Comparison of ENCODE assay signal across 26 mouse cellular contexts in genomic region chr15:77382271-77382850, GRCm38 (mm10). TPM values are rescaled to one million over a fixed set of nuclear protein-coding genes. Genes with fewer than 3 reads are reported as not detected.
DNase-seq lines count a peak whose midpoint lies in the region; ATAC-seq and TF ChIP-seq lines count a peak whose summit lies in the region.
"Had no signal": no experiment of that assay in that cellular context is flagged by ENCODE, and none has a peak within 500 bp of the region (broad histone marks: within the 10 kb centered on the region; RNA-seq: fewer than 3 reads in every experiment).

No protein-coding gene starts in this region.

- no peak overlapping the region for H3K4me3 ChIP-seq in intestine, embryonic 15.5 days (replicated peaks)
- H3K4me3 ChIP-seq in liver, embryonic 14.5 days (ENCODE audit: insufficient read depth in 1 of 2, low read depth in 2 of 2, low read length in 2 of 2): no peak overlapping the region
- no peak overlapping the region for H3K4me3 ChIP-seq in stomach, postnatal 0 days (ENCODE audit: low read depth, low read length)
- no peak overlapping the region for H3K4me3 ChIP-seq in gastrocnemius, adult 2 months
- H3K4me3 ChIP-seq: heart, adult 2 months; heart, embryonic 15.5 days; megakaryocyte, embryonic 14.5 days; myocyte had no signal

- no peak overlapping the region for H3K27ac ChIP-seq in intestine, embryonic 15.5 days
- H3K27ac ChIP-seq in liver, embryonic 14.5 days: no peak overlapping the region
- H3K27ac ChIP-seq in stomach, postnatal 0 days (replicated peaks): no peak overlapping the region
- no peak overlapping the region for H3K27ac ChIP-seq in gastrocnemius, adult 2 months
- H3K27ac ChIP-seq: heart, adult 2 months; heart, embryonic 15.5 days; hindbrain, postnatal 0 days had no signal

- peaks cover 5% of the 10 kb centered on the region; the same call in 1 of the 2 replicates for H3K4me1 ChIP-seq in intestine, embryonic 15.5 days (replicated peaks)
- H3K4me1 ChIP-seq in liver, embryonic 14.5 days (replicated peaks; ENCODE audit: control insufficient read depth in 2 of 2, insufficient read depth in 2 of 2, low read length in 1 of 2): no peaks in the 10 kb centered on the region
- H3K4me1 ChIP-seq in stomach, postnatal 0 days (replicated peaks; ENCODE audit: control insufficient read depth, insufficient read depth): no peaks in the 10 kb centered on the region
- H3K4me1 ChIP-seq: heart, embryonic 15.5 days; megakaryocyte, embryonic 14.5 days had no signal

- intact Hi-C loops in gastrocnemius, adult 2 months (cut with DNase I): no loop called here

- no peaks in the 10 kb centered on the region for H3K9me3 ChIP-seq in intestine, embryonic 15.5 days
- H3K9me3 ChIP-seq in liver, embryonic 14.5 days (ENCODE audit: control insufficient read depth, low read length): no peaks in the 10 kb centered on the region
- H3K9me3 ChIP-seq in stomach, postnatal 0 days (ENCODE audit: control insufficient read depth, low read length): no peaks in the 10 kb centered on the region
- H3K9me3 ChIP-seq: heart, embryonic 15.5 days had no signal

- peak; percentile 90 for ATAC-seq in intestine, embryonic 15.5 days
- ATAC-seq in liver, embryonic 14.5 days (ENCODE audit: insufficient read depth): peak; percentile 56
- peak; percentile 78 for ATAC-seq in stomach, postnatal 0 days (ENCODE audit: low FRiP score, low TSS enrichment)
- ATAC-seq: hindbrain, postnatal 0 days had no signal

- WGBS in intestine, embryonic 15.5 days: 64% methylated on average over 11 of the region's 11 CpGs
- 51% methylated on average over 11 of the region's 11 CpGs for WGBS in liver, embryonic 14.5 days (ENCODE audit: insufficient replicate concordance)
- WGBS in stomach, postnatal 0 days: 78% methylated on average over 10 of the region's 11 CpGs

- H3K4me2 ChIP-seq in intestine, embryonic 15.5 days (replicated peaks): no peak overlapping the region
- H3K4me2 ChIP-seq in liver, embryonic 14.5 days (ENCODE audit: low read depth): no peak overlapping the region
- no peak overlapping the region for H3K4me2 ChIP-seq in stomach, postnatal 0 days (replicated peaks; ENCODE audit: low read depth)
- H3K4me2 ChIP-seq: heart, embryonic 15.5 days had no signal

- no peak for TF ChIP-seq CTCF in liver, embryonic 14.5 days (IDR thresholded peaks at IDR 0.05; ENCODE audit: low read depth)
- TF ChIP-seq CTCF in stomach, postnatal 0 days (IDR thresholded peaks at IDR 0.05; ENCODE audit: low read depth): no peak
- TF ChIP-seq CTCF in gastrocnemius, adult 2 months (IDR thresholded peaks at IDR 0.05): no peak

- H3K36me3 ChIP-seq in intestine, embryonic 15.5 days: no peaks in the 10 kb centered on the region
- no peaks in the 10 kb centered on the region for H3K36me3 ChIP-seq in liver, embryonic 14.5 days (replicated peaks; ENCODE audit: control insufficient read depth, insufficient read depth, low read depth)
- H3K36me3 ChIP-seq in stomach, postnatal 0 days (ENCODE audit: control insufficient read depth, insufficient read depth, low read length): no peaks in the 10 kb centered on the region
- H3K36me3 ChIP-seq: heart, embryonic 15.5 days had no signal

- DNase-seq in kidney, adult 9 months: peak; percentile 48
- DNase-seq in kidney, adult 11 months: no peak
- DNase-seq in liver, embryonic 14.5 days (ENCODE audit: low read depth in 3 of 3, low spot score in 3 of 3): no peak
- peak; percentile 80 for DNase-seq in stomach, postnatal 0 days (ENCODE audit: low spot score)
- no peak for DNase-seq in gastrocnemius, adult 2 months
- no peak for DNase-seq in cerebellum, adult 9-10 months
- DNase-seq: adrenal gland, postnatal 36 days; cerebellum, adult 11-12 months; gastrocnemius, postnatal 10 days; heart, adult 2 months; heart, postnatal 4 days; lung, postnatal 14 days; midbrain, embryonic 14.5 days; spleen, adult 18-20 months; thymus, postnatal 25 days had no signal

- no peak for TF ChIP-seq EP300 in liver, embryonic 14.5 days (IDR thresholded peaks at IDR 0.05; ENCODE audit: low read depth)
- TF ChIP-seq EP300 in stomach, postnatal 0 days (optimal IDR thresholded peaks at IDR 0.05): no peak

- no peak overlapping the region for H3K9ac ChIP-seq in intestine, embryonic 15.5 days
- H3K9ac ChIP-seq in liver, embryonic 14.5 days (replicated peaks): no peak overlapping the region
- H3K9ac ChIP-seq in stomach, postnatal 0 days (ENCODE audit: low read length): no peak overlapping the region
- H3K9ac ChIP-seq: heart, embryonic 15.5 days had no signal

- H3K27me3 ChIP-seq in intestine, embryonic 15.5 days (replicated peaks): no peaks in the 10 kb centered on the region
- no peaks in the 10 kb centered on the region for H3K27me3 ChIP-seq in liver, embryonic 14.5 days (ENCODE audit: control insufficient read depth, insufficient read depth, low read length)
- no peaks in the 10 kb centered on the region for H3K27me3 ChIP-seq in stomach, postnatal 0 days (ENCODE audit: control insufficient read depth, insufficient read depth, low read length)

RNA-seq across cellular contexts. Expression of gene Apol7a, which starts 16.5 kb away (rescaled TPM):
- polyA plus RNA-seq in intestine, embryonic 15.5 days (2015; fragmentation: Nextera tagmentation; extraction: Ambion mirVana): 7.8 TPM in 2 replicates
- polyA plus RNA-seq in liver, embryonic 14.5 days (2012; rRNA removed): 0.25 and 0.26 TPM in 2 replicates
- polyA plus RNA-seq in liver, embryonic 14.5 days (2014; fragmentation: Nextera tagmentation; extraction: Ambion mirVana): 0.56 and 0.69 TPM in 2 replicates
- polyA plus RNA-seq in stomach, postnatal 0 days (2015; fragmentation: Nextera tagmentation; extraction: Ambion mirVana): 12.7 and 14.5 TPM in 2 replicates
- 1 to 10 TPM in 1 of 2 experiments, under 1 TPM in 1; 0.31 to 1.2 TPM for total RNA-seq in gastrocnemius, adult 2 months (2021)
- total RNA-seq: adrenal gland, postnatal 36 days; CH12.LX; hindbrain, postnatal 0 days; MEL had no signal
- polyA plus RNA-seq: forebrain, embryonic 11.5 days; hindbrain, postnatal 0 days; midbrain, embryonic 14.5 days; neural tube, embryonic 14.5 days had no signal

RNA-seq across cellular contexts. Expression of gene Apol9a, which starts 28.6 kb away (rescaled TPM):
- 0.39 and 0.40 TPM in 2 replicates for polyA plus RNA-seq in intestine, embryonic 15.5 days (2015; fragmentation: Nextera tagmentation; extraction: Ambion mirVana)
- polyA plus RNA-seq in liver, embryonic 14.5 days (2012; rRNA removed): not detected in 2 replicates
- polyA plus RNA-seq in liver, embryonic 14.5 days (2014; fragmentation: Nextera tagmentation; extraction: Ambion mirVana): not detected in 2 replicates
- 2.3 and 3.1 TPM in 2 replicates for polyA plus RNA-seq in stomach, postnatal 0 days (2015; fragmentation: Nextera tagmentation; extraction: Ambion mirVana)
- not detected for total RNA-seq in gastrocnemius, adult 2 months (2021)
- total RNA-seq: CH12.LX; gastrocnemius, postnatal 10 days; left cerebral cortex, postnatal 25 days; MEL had no signal
- polyA plus RNA-seq: forebrain, embryonic 11.5 days; kidney, embryonic 16.5 days; midbrain, embryonic 14.5 days had no signal

Comparison
In these comparisons a context has a peak if more than half of its experiments do, and no peak if none do; other contexts are left out.
1. DNase-seq: peak in kidney, adult 9 months (single experiment) and stomach, postnatal 0 days (single experiment); none in kidney, adult 11 months (single experiment), liver, embryonic 14.5 days (0 of 3), gastrocnemius, adult 2 months (single experiment) and cerebellum, adult 9-10 months (single experiment).
2. Peak in every context shown above with its lines, with median percentiles within 50 percentile points of each other: ATAC-seq.